Mouse (Mus musculus): ENCODE results near the gene Ube2cbp. TPM values are rescaled to one million over a fixed set of nuclear protein-coding genes. Genes with fewer than 3 reads are reported as not detected.

The Ube2cbp gene
- 6.4 and 8.0 TPM in 2 replicates for polyA plus RNA-seq (2016; fragmentation: Nextera tagmentation; extraction: Ambion mirVana)

DNA sequence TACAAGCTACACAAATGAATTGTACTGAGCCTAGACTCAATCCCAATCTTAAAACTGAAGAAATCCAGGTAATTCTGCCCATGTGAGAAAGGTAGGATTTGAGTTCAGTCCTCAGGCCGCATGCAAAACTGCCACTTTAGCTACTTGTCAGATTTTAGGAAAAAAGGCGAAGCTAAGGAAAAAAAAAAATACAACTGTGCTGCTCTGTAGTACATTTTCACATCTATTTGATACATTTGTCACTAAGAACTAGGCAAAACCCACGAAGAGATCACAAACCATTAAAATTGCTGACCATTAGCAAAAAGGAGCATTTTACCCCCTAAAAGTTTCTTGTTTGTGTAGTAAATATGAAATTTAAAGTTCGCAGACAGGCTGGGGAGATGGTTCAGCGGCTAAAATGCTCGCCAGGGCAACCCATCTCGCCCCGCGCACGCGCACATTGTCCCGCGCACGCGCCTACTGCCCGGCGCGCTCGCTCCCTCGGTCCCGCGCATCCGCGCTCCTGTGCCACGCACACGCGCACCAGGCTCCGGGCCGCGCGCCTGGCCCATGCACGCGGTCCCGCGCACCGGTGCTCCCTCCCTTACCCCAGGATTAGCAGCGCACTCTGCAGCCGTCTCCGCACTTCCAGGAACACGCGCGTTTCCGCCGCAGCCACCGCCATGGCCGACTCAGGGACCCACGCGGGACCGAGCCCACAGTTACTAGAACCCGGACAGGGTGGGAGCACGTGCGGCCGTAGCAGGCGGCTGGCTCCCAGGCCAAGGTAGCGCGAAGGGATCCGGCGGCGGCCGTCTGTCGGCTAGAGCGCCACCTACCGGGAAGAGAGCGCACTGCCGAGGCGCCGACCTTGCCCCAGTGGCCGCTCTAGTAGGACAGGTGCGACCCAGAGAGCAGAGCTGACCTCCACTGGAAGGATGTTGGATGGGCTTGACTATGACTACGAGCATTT is at the start of gene Ube2cbp:
TSS of gene Ube2cbp (minus strand) at position 800 of the 955 bp plus-strand sequence.
- Histone ChIP-seq H3K4me1 (peaks cover 5% of the 10 kb centered on the region; the same call in 1 of the 2 replicates), H3K27ac (peak within 1 kb of the TSS; percentile 71), H3K9me3 (replicated peaks) (no peaks in the 10 kb centered on the region), H3K36me3 (no peaks in the 10 kb centered on the region), H3K27me3 (peaks cover 5% of the 10 kb centered on the region; the same call in 1 of the 2 replicates), H3K4me2 (replicated peaks) (peak within 1 kb of the TSS; percentile 57), H3K9ac (peak within 1 kb of the TSS; percentile 80), H3K4me3 (peak within 1 kb of the TSS; percentile 53)
- ATAC-seq (ENCODE audit: low FRiP score): peak; percentile 81
- 3% methylated on average over 70 of the region's 70 CpGs for WGBS

DNA sequence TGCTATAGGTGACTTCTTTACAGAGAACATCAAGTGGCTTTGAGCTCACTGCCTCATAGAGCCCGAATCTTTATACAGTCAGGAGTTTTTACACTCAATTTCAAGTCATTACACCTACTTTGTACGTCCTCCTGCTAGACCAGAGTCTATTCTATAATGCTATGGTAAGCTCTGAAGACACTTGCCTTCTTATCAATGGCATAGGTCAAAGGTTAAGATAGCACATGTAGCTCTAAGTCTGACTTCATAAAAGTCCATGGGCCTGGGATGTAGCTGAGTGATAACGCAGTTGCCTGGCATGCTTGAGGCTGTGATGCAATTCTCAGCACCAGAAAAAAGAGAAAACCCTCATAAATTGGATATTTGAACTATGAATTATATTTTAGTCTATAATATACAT is 49.6 kb upstream of the Ube2cbp start:
- no peak overlapping the region for H3K4me2 ChIP-seq (replicated peaks)
- no peak for ATAC-seq (ENCODE audit: low FRiP score)
- no peak overlapping the region for H3K9ac ChIP-seq
- H3K27me3 ChIP-seq: no peaks in the 10 kb centered on the region
- no peak overlapping the region for H3K27ac ChIP-seq
- peaks cover 34% of the 10 kb centered on the region for H3K36me3 ChIP-seq
- no peaks in the 10 kb centered on the region for H3K4me1 ChIP-seq
- H3K9me3 ChIP-seq (replicated peaks): no peaks in the 10 kb centered on the region
- no peak overlapping the region for H3K4me3 ChIP-seq
- 87% methylated on average over 3 of the region's 3 CpGs for WGBS

DNA sequence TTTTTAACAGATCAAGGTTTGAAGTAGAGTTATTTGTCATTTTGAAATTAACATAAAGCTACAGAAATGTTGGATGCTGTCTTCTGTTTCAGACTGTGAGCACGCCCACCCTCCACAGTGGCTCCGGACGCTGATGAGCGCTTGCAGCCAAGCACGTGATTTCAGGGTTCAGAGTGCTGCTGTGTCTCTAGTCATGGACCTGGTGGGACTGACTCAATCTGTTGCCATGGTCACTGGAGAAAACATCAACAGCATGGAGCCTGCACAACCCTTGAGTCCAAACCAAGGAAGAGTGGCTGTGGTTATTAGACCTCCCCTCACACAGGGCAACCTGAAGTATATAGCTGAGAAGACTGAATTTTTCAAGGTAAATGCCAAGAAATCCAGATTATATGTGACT is 49.0 kb upstream of the Ube2cbp start:
- H3K4me1 ChIP-seq: no peaks in the 10 kb centered on the region
- H3K9me3 ChIP-seq (replicated peaks): no peaks in the 10 kb centered on the region
- no peak overlapping the region for H3K27ac ChIP-seq
- no peak overlapping the region for H3K4me3 ChIP-seq
- no peak overlapping the region for H3K9ac ChIP-seq
- WGBS: 77% methylated on average over 5 of the region's 5 CpGs
- no peak for ATAC-seq (ENCODE audit: low FRiP score)
- H3K36me3 ChIP-seq: peaks cover 29% of the 10 kb centered on the region
- no peak overlapping the region for H3K4me2 ChIP-seq (replicated peaks)
- no peaks in the 10 kb centered on the region for H3K27me3 ChIP-seq

DNA sequence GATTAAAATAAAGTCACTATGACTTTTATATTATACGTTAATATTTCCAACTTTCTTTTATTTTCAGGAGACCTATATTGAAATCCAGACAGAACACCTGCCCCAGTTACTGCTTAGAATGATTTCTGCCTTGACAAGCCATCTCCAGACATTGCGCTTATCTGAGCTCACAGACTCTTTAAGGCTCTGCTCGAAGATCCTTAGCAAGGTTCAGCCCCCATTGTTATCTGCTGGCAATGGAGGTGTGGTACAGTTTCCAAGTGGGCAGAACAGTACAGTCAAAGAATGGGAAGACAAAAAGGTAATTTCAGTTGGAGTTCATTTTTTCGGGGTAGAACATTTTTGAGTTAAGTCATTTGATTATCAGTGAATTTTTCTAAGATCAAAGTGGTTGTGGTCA is 42.7 kb upstream of the Ube2cbp start:
- Histone ChIP-seq H3K27ac (no peak overlapping the region), H3K4me1 (no peaks in the 10 kb centered on the region), H3K36me3 (peaks cover 6% of the 10 kb centered on the region), H3K9ac (no peak overlapping the region), H3K4me2 (replicated peaks) (no peak overlapping the region), H3K9me3 (replicated peaks) (no peaks in the 10 kb centered on the region), H3K27me3 (no peaks in the 10 kb centered on the region), H3K4me3 (no peak overlapping the region)
- ATAC-seq (ENCODE audit: low FRiP score): no peak
- WGBS: 89% methylated on average over 4 of the region's 4 CpGs

DNA sequence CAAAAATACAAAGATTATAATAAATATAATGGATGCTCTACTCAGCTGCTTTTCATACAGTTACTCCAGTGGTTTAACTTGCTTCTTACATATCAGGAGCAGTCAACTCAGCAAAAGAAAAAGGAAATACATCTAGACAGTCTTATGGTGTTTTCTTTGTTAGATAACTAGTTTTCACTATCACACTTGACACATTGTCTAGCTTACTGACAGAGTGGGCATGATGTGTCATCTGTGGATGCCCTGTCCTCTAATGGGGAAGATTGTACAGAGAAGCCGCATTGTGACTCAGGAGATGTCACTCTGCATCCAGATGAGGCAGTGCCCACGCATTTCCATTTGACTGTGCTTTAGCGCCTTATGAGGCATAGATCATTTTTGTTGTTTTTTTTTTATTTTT is 34.3 kb upstream of the Ube2cbp start:
- no peaks in the 10 kb centered on the region for H3K9me3 ChIP-seq (replicated peaks)
- no peak for ATAC-seq (ENCODE audit: low FRiP score)
- H3K4me3 ChIP-seq: no peak overlapping the region
- no peak overlapping the region for H3K27ac ChIP-seq
- H3K27me3 ChIP-seq: no peaks in the 10 kb centered on the region
- 93% methylated on average over 3 of the region's 3 CpGs for WGBS
- no peak overlapping the region for H3K4me2 ChIP-seq (replicated peaks)
- H3K9ac ChIP-seq: no peak overlapping the region
- H3K36me3 ChIP-seq: peaks cover 22% of the 10 kb centered on the region
- no peaks in the 10 kb centered on the region for H3K4me1 ChIP-seq

DNA sequence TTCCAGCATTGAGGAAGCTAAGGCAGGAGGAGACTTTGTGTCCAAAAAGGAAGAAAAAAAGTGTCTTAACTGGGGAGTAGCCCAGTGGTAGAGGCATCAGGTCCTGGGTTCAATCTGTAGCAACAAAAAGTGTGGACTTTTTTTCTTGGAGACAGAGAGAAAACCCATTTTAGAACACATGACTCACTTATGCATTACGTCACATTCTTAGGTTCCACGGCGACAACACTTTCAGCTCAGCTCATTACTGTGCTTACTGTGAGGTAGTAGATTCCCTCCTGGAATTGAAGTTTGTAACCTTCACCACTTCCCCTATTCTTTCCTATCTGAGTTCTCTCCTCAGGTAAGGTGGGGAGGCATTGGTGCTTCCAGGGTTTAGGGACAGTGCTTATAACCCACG is 31.5 kb upstream of the Ube2cbp start:
- ATAC-seq (ENCODE audit: low FRiP score): no peak
- Histone ChIP-seq H3K4me2 (replicated peaks) (no peak overlapping the region), H3K9me3 (replicated peaks) (no peaks in the 10 kb centered on the region), H3K4me3 (no peak overlapping the region), H3K27me3 (no peaks in the 10 kb centered on the region), H3K9ac (no peak overlapping the region), H3K4me1 (no peaks in the 10 kb centered on the region), H3K36me3 (peaks cover 33% of the 10 kb centered on the region), H3K27ac (no peak overlapping the region)
- WGBS: 89% methylated on average over 4 of the region's 4 CpGs

DNA sequence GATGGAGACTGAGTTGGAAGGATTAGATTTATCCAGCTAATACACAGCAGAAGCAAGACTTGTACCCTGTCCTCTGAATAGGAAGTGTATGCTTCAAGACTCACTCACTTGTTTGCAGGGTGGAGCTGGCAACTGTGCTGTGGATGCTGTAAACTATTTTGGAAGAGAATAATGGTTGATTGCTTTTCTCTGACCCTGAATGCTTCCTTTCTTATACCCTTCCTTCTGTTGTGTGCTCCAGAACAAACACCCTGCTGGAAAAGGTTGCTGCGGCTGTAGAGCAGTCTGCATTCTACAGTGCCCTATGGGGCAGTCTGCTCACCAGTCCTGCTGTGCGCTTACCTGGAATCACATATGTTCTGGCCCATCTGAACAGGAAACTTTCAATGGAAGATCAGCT is 27.0 kb upstream of the Ube2cbp start:
- 80% methylated on average over 2 of the region's 2 CpGs for WGBS
- H3K27ac ChIP-seq: no peak overlapping the region
- H3K9ac ChIP-seq: no peak overlapping the region
- H3K4me1 ChIP-seq: no peaks in the 10 kb centered on the region
- peaks cover 32% of the 10 kb centered on the region for H3K36me3 ChIP-seq
- no peaks in the 10 kb centered on the region for H3K27me3 ChIP-seq
- H3K9me3 ChIP-seq (replicated peaks): no peaks in the 10 kb centered on the region
- H3K4me2 ChIP-seq (replicated peaks): no peak overlapping the region
- no peak for ATAC-seq (ENCODE audit: low FRiP score)
- no peak overlapping the region for H3K4me3 ChIP-seq

DNA sequence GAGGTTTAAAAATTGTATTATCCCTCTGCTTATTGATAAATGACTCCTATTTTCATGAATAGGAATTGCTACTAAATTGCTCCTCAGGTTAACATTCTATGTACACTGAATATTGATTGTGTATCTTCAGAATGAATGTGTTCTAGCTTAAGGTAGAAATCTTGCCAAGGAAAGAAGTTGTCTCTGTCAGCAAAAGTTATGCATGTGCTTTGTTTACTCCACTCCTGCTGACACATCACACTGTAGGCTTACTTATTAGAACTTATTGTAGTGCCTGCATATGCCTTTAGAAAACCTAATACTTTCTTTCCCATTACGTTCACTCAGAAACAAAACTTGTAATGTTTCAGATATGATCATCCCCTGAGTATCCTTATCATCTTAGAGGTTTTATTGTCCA is 17.5 kb upstream of the Ube2cbp start:
- ATAC-seq (ENCODE audit: low FRiP score): no peak
- no peak overlapping the region for H3K27ac ChIP-seq
- H3K9me3 ChIP-seq (replicated peaks): no peaks in the 10 kb centered on the region
- H3K9ac ChIP-seq: no peak overlapping the region
- no peak overlapping the region for H3K4me3 ChIP-seq
- no peaks in the 10 kb centered on the region for H3K27me3 ChIP-seq
- H3K36me3 ChIP-seq: no peaks in the 10 kb centered on the region
- 95% methylated on average over 1 of the region's 1 CpGs for WGBS
- H3K4me2 ChIP-seq (replicated peaks): no peak overlapping the region
- no peaks in the 10 kb centered on the region for H3K4me1 ChIP-seq

DNA sequence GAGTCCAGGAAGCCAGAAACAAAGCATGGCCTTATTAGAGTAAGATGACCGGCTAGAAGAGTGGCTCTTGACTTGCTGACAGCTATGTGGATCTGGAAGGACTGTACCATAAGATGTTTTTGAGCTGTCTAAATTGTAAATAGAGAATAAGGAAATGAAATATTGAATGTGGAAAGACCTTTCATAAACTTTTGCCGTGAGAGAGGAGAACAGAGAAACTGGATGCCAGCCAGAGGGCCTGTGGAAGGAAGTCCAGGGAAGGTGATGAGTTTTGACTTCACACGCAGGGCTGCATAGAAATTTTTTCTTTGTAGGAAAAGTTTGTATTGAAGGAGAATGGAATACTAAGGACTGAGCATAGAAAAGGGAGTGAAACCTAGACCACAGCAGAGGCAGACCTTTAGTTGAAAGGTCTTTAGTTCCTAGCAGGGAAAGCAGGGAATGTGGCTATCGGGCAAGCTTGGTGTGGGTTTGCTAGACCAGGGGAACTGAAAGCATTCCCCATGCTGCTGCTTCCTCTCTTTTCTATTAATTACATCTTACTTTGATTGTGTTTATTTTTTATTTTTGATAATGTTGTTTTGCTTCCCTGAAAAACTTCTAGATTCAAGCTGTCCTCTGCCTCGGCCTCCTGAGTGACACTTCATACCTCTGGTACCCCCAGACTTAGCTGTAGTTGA is 13.8 kb upstream of the Ube2cbp start:
- WGBS: 86% methylated on average over 5 of the region's 5 CpGs
- Histone ChIP-seq H3K4me1 (no peaks in the 10 kb centered on the region), H3K27me3 (no peaks in the 10 kb centered on the region), H3K4me2 (replicated peaks) (no peak overlapping the region), H3K36me3 (no peaks in the 10 kb centered on the region), H3K9ac (no peak overlapping the region), H3K9me3 (replicated peaks) (no peaks in the 10 kb centered on the region), H3K4me3 (no peak overlapping the region), H3K27ac (no peak overlapping the region)
- no peak for ATAC-seq (ENCODE audit: low FRiP score)

DNA sequence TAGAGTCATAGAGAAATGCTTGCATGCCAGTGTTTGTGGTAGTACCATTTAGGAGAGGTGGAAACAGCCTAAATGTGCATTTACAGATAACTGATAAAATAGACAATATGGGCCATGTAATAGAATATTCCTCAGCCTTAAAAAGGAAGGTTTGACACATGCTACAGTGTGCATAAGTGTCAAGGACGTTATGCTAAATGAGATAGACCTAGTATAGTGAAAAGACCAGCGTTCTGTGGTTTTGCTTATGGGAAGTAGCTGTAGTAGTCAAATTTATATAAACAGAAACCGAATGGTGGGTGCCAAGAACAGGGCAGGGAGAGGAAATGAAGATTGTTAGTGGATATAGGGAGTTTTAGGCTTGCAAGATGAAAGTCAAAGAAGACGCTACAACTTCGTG is 12.0 kb upstream of the Ube2cbp start:
- Histone ChIP-seq H3K4me3 (no peak overlapping the region), H3K27ac (no peak overlapping the region), H3K9ac (no peak overlapping the region), H3K4me2 (replicated peaks) (no peak overlapping the region), H3K27me3 (no peaks in the 10 kb centered on the region), H3K36me3 (no peaks in the 10 kb centered on the region), H3K9me3 (replicated peaks) (no peaks in the 10 kb centered on the region), H3K4me1 (no peaks in the 10 kb centered on the region)
- no peak for ATAC-seq (ENCODE audit: low FRiP score)
- 86% methylated on average over 5 of the region's 5 CpGs for WGBS

DNA sequence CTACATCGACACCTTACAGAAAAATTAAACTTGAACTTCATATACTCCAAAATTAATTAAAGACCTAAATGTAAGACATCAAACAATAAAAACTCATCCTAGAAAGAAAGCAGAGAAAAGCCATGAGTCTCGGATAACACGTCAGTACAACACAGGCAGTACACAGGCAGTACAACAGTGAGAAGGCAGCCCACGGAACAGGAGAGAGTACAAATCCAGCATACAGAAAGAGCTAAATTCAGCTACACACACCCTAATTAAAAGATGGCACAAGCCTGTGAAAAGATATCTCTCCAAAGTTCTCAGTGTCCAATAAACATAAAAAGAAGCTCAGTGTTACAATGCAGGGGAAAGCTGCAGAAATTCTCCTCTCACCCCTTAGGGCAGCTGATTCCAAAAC is 11.2 kb upstream of the Ube2cbp start:
- no peak overlapping the region for H3K27ac ChIP-seq
- H3K4me1 ChIP-seq: no peaks in the 10 kb centered on the region
- ATAC-seq (ENCODE audit: low FRiP score): no peak
- no peak overlapping the region for H3K4me3 ChIP-seq
- H3K27me3 ChIP-seq: no peaks in the 10 kb centered on the region
- WGBS: 92% methylated on average over 4 of the region's 4 CpGs
- H3K9ac ChIP-seq: no peak overlapping the region
- H3K4me2 ChIP-seq (replicated peaks): no peak overlapping the region
- H3K9me3 ChIP-seq (replicated peaks): no peaks in the 10 kb centered on the region
- H3K36me3 ChIP-seq: no peaks in the 10 kb centered on the region

DNA sequence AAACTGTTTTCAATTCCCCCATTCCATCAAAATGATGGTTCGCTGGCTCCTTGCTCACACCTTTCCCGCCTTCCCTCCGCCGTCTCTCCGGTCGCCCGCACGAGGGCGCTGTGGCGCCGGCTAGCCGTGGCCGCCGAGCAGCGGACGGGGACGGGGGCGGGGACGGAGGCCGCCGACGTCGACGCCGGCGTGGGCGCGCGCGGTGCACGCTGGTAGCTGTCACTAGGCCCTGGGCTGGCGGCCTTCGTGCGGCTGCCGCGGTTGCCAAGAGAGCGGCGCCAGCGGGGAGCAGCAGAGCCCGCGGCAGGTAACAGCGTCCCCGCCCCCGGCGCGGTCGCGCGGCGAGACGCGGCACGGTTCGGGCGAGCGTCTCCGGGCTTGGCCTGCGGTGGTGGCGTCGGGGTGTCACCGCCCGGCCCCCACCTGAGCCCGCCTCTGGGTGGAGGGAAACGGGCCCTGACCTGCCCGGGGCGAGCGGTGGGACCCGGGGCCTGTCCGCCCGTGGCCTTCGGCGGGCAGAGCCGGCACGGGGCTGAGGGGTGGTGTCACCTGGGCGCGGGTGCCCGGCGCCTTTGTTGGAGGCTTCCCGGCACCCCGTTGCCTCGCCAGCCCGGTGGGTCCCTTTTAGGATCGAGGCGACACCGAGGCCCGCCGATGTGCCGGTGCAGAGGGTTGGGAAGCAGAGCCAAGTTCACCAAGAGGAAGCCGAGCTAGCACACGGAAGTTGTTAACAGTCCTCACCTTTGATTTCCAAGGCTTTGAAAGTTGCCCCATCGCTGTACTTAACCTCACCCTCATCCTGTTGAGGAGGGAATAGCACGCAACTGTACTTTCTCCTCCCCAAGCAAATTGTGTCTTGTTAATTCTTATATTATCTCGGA is 2.5 kb upstream of the Ube2cbp start, which contains the start of gene Dop1a:
TSS of gene Dop1a (plus strand) at position 165 of the 881 bp plus-strand sequence.
- no peaks in the 10 kb centered on the region for H3K36me3 ChIP-seq
- H3K27me3 ChIP-seq: peaks cover 5% of the 10 kb centered on the region; the same call in 1 of the 2 replicates
- H3K4me1 ChIP-seq: peaks cover 5% of the 10 kb centered on the region; the same call in 1 of the 2 replicates
- peak; percentile 94 for ATAC-seq (ENCODE audit: low FRiP score)
- no peaks in the 10 kb centered on the region for H3K9me3 ChIP-seq (replicated peaks)
- WGBS: under 1% methylated on average over 88 of the region's 93 CpGs
- H3K27ac ChIP-seq: peak within 1 kb of the TSS; percentile 83
- H3K9ac ChIP-seq: peak within 1 kb of the TSS; percentile 92
- peak within 1 kb of the TSS; percentile 81 for H3K4me2 ChIP-seq (replicated peaks)
- peak within 1 kb of the TSS; percentile 94 for H3K4me3 ChIP-seq
